Mouse (Mus musculus): ENCODE results near the gene Pcnx4. TPM values are rescaled to one million over a fixed set of nuclear protein-coding genes. Genes with fewer than 3 reads are reported as not detected.
A peak's percentile ranks its signal among the peaks of the same experiment; 100 is the strongest.

The Pcnx4 gene
- 10 to 100 TPM; 32.3 to 33.3 TPM for total RNA-seq (2021)

DNA sequence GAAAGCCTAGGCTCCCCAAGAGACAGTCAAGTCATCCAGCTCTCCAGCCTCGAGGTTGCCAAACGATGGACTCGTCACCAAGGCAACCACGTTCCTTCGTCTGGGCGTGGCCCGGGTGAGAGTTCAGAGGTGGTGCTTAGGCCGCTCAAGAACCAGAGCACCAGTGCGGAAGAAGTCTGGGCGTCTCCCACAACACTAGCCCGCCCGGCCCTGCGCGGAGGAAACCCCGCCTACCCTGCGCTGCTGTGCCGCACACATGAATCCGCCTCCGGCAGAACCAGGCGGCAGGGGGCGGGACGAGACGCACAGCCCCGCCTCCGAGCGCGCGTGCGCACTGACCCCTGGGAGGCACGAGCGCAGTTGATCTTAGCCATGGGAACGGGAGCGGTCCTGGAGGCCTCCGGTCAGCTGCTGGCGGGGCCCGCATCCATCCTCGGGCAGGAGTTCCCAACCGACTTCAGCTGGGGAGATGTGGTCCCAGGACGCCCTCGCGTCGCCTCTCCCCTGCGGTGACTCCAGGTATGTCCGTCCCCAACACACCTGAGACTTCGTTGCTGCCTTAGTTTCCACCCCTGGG lies at the start of gene Pcnx4:
TSS of gene Pcnx4 (plus strand) at position 363 of the 577 bp plus-strand sequence.
- DNase-seq (ENCODE audit: extremely low spot score in 1 of 2, low spot score in 2 of 2), result peak; percentile 90 to 97
- intact Hi-C loops (cut with DNase I), result no loop called here

GRCm38 (mm10) chr12:72487498-72487897 lies 48.7 kb upstream of the Pcnx4 start:
- no peak for DNase-seq (ENCODE audit: extremely low spot score in 1 of 2, low spot score in 2 of 2)

DNA sequence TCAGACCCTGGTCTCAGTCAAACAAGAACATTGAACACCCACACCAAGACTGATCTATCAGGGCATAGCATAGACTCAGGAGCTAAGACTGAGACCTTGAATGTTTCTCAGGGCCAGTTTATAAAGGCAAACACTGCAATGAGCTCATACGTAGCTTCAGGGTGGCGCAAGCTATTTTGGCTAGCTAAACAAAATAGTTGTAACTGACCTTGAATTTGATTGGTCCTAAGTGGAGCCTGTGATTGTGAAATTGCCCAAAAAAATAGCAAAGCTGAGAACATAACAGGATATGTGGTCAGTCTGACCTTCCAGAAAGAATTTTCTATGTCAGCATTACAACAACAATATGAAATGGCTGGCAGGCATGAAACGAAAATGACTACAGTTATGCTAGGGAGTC lies 46.2 kb upstream of the Pcnx4 start:
- intact Hi-C loops (cut with DNase I), result no loop called here
- DNase-seq (ENCODE audit: extremely low spot score in 1 of 2, low spot score in 2 of 2), result no peak

More at GRCm38 (mm10) chr12:72487498-72487897, 48.7 kb upstream of the Pcnx4 start:
- intact Hi-C loops (cut with DNase I), result no loop called here

DNA sequence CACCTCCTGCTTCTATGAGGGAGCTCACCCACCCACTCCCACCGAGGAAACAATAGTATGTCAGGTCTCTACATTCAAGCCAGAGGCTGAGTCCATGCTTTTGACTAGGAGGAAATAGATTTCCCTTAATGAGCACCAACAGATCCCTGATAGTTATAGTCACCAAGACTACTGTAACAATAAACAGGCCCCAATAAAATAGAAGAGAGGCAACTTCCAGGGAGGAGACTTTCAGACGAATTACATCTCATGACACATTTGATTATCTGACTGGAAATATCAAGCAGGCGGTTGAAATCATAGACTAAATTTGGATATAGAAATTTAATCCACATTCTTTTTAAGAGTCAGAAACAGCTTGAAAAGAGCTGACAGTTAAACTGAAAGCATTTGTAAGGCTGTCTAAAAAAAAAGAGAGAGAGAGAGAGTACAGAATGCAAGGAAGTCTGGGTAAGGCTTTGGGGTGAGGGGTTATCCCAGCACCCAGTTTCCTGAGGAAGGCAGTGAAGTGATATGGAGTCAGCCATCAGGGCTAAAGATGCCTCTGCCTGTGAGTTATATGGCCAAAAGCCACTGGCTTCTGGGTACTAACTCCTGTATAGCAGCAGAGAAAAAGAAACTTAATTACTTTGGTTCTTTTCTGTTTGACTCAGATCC lies 45.0 kb upstream of the Pcnx4 start:
- intact Hi-C loops (cut with DNase I), result no loop called here
- no peak for DNase-seq (ENCODE audit: extremely low spot score in 1 of 2, low spot score in 2 of 2)

DNA sequence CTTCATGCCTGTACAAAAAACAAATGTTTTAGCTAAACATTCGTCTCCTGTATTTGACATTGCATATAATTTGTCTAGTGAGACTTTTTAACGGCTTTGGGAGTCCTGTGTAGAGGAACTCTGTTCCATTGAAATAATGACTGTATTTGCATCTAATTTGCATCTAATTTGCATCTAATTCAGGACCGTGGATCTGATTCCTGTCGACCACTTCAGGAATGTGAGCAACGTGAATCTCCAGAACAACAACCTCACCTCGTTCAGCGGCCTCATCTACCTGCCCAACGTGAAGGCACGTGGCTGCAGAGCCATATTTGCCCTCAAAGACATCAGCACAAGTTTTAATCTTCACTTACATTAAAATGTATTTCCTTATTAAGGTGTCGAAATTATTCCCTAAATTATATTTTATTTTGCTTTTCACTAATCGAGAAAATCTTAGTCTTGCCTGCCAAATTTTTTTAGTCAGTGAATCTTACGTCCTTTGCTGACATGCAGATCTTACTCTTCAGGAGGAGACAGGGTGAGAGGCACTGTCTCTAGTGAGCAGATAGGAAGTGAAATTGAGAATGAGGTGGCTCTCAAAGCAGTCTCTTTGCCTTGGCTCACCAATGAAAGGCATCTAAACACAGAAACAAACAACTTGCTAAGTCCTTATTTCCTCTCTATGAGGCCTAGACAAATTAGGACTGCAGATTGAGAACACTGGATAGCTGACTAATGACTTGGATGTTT lies 39.1 kb upstream of the Pcnx4 start:
- intact Hi-C loops (cut with DNase I), result no loop called here
- DNase-seq (ENCODE audit: extremely low spot score in 1 of 2, low spot score in 2 of 2), result no peak

DNA sequence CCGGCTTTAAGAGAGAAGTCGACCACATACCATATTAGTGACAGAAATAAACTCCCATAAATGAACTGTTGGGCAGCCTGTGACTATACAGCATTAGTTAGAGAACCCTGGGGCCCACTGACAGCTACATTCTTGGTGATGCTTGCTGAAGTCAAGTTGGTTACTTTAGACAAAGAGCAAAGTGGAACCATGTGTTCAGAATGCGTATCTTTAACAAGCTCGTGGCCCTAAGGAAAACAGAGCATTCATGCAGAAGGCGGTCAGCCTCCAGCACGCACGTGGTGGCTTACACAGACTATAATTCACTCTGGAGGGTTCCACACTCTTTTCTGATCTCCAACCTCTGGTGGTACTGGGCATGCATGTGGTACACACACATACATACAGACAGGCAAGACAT lies 26.6 kb upstream of the Pcnx4 start:
- intact Hi-C loops (cut with DNase I), result loop anchor here (10.0 kb wide), 1 partner anchor 145 kb away; no protein-coding TSS in a partner anchor
- DNase-seq (ENCODE audit: extremely low spot score in 1 of 2, low spot score in 2 of 2), result no peak

DNA sequence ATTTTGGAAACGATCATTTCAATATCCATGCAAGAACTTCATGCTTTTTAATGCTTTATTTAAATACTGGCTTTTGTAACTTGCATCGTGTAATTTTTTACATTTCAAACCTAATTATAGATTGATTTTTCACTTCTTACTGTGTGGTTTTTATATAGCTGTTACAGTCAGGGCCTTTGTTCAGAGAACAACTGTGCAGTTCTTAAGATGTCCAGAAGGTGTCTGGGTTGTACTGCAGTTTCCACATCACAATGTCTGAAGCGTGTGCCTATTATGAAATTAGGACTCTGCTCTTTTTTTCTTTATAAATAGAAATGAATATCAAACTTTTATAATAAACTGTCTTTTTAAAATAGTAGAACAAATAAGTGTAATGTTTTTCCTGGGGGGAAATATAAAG lies 20.7 kb upstream of the Pcnx4 start:
- intact Hi-C loops (cut with DNase I), result loop anchor here (10.0 kb wide), 1 partner anchor 139 kb away; no protein-coding TSS in a partner anchor
- DNase-seq (ENCODE audit: extremely low spot score in 1 of 2, low spot score in 2 of 2), result no peak

DNA sequence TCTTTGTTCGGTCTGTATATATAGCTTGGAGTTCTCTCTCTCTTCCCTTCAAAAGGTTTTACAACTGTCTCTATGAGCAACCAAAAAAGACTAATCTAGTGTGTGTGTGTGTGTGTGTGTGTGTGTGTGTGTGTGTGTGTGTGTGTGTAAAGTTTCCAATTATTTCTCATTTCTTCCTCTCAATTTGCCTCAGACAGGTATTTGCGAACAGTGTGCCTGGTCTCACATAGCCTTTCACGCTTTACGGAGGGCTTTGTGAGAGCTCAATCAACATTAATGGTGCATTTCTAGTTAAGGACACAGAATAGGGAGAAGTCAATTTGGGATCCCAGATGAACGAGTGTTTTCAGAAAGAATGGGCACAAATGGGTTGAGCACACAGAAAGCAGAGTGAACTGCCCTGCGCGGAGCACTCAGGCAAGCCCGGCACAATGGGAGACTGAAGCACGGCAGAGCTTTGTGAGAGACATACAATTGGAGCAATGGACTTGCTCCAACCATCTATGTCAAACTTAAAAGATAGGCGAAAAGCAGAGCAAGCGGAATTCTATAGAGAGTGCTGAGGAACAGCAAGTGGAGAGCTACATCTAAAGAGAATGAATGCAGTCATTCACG lies 18.0 kb upstream of the Pcnx4 start:
- no peak for DNase-seq (ENCODE audit: extremely low spot score in 1 of 2, low spot score in 2 of 2)
- intact Hi-C loops (cut with DNase I), result loop anchor here (10.0 kb wide), 1 partner anchor 137 kb away; no protein-coding TSS in a partner anchor

DNA sequence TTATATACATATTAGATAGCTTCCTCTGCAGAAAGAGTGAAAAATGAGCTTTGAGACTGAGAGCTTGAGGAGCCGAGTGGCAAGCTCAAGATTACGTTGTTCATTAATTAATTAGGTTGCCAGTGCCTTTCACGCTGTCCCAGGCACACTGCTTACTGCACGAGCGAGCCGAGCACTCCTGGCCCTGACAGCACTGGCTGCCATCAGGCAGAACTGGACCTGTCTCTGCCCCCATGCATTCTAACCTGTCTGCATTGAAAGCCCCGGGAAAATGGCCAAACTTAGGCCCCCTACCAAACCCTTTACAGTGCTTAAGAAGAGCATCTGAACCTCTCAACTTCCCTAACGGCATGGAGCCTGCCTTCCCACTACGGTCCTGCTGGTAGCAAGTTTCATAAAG lies 16.8 kb upstream of the Pcnx4 start:
- DNase-seq (ENCODE audit: extremely low spot score in 1 of 2, low spot score in 2 of 2), result no peak
- intact Hi-C loops (cut with DNase I), result loop anchor here (10.0 kb wide), 1 partner anchor 135 kb away; no protein-coding TSS in a partner anchor

GRCm38 (mm10) chr12:72519855-72520254 lies 16.3 kb upstream of the Pcnx4 start:
- no peak for DNase-seq (ENCODE audit: extremely low spot score in 1 of 2, low spot score in 2 of 2)
- intact Hi-C loops (cut with DNase I), result loop anchor here (10.0 kb wide), 2 partner anchors 135 to 455 kb away; no protein-coding TSS in a partner anchor

DNA sequence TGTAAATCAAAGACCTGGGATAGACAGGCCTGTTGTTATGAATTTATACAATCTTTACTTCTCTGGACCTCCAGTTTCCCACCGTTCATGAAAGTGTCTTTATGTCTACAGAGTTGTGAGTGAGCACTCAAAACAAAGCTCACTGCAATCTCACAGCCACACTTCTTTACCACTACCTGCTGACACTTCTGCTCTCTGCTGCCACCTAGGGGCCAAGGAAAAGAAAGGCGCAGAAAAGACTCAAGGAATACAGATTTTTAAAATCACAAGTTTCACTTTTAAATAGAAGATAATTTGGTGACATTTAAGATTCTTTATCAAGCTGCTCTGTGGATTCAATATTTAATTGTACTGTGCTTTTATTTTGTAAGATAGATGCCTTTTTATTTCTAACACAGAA lies 15.5 kb upstream of the Pcnx4 start:
- DNase-seq (ENCODE audit: extremely low spot score in 1 of 2, low spot score in 2 of 2), result peak; percentile 31 to 59
- intact Hi-C loops (cut with DNase I), result loop anchor here (10.0 kb wide), 1 partner anchor 454 kb away; no protein-coding TSS in a partner anchor

GRCm38 (mm10) chr12:72525588-72525987 lies 10.6 kb upstream of the Pcnx4 start:
- no peak for DNase-seq (ENCODE audit: extremely low spot score in 1 of 2, low spot score in 2 of 2)
- intact Hi-C loops (cut with DNase I), result loop anchor here (10.0 kb wide), 1 partner anchor 449 kb away; no protein-coding TSS in a partner anchor

DNA sequence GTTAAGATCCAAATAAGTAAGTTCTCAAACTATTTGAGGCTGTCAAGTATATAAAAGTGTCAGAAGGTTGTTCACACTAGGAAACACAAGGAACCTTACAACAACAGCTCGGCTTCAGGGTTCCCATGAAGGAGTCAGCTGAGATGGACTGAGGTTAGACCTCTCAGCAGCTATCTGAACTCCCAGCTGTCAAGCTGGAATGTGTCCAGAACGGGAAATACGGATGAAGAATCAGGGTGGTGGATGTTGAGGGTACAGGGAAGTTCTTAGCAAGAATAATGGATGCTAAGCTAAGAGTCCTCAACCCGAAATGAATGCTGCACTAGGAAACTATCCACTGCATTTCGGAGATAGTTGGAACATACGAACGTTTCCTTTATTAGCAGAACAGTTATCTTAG lies 3.9 kb upstream of the Pcnx4 start:
- intact Hi-C loops (cut with DNase I), result no loop called here
- DNase-seq (ENCODE audit: extremely low spot score in 1 of 2, low spot score in 2 of 2), result no peak

DNA sequence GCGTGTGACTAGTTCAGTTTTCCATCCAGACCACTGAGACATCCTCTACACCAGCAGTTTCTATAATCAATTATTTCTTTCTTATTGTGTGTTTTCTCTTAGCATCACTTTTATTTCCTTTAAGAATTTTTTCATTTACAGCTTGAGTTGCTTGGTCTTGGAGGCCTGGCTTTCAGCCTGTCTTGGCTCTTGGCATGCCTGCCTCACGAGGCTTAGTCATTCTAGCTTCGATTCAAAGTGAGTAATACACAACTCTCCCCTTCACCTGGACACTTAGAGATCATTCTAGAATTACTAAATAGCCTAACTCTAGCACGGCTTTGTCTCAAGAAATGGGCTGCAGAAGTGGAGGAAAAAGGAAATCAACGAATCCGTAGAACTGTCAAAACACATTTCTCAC lies 2.2 kb upstream of the Pcnx4 start:
- no peak for DNase-seq (ENCODE audit: extremely low spot score in 1 of 2, low spot score in 2 of 2)
- intact Hi-C loops (cut with DNase I), result no loop called here

GRCm38 (mm10) chr12:72535599-72535998 lies 584 bp upstream of the Pcnx4 start:
- peak in 1 of 2 experiments; percentile 46 for DNase-seq (ENCODE audit: extremely low spot score in 1 of 2, low spot score in 2 of 2)

GRCm38 (mm10) chr12:72538571-72538970 lies 2.4 kb downstream of the Pcnx4 start:
- intact Hi-C loops (cut with DNase I), result no loop called here
- DNase-seq (ENCODE audit: extremely low spot score in 1 of 2, low spot score in 2 of 2), result peak in 1 of 2 experiments; percentile 49

More at GRCm38 (mm10) chr12:72535599-72535998, 584 bp upstream of the Pcnx4 start:
- intact Hi-C loops (cut with DNase I), result no loop called here

- intact Hi-C loops (cut with DNase I), result no loop called here
- DNase-seq (ENCODE audit: extremely low spot score in 1 of 2, low spot score in 2 of 2), result no peak
Observed at GRCm38 (mm10) chr12:72554347-72554746, 18.2 kb downstream of the Pcnx4 start.

DNA sequence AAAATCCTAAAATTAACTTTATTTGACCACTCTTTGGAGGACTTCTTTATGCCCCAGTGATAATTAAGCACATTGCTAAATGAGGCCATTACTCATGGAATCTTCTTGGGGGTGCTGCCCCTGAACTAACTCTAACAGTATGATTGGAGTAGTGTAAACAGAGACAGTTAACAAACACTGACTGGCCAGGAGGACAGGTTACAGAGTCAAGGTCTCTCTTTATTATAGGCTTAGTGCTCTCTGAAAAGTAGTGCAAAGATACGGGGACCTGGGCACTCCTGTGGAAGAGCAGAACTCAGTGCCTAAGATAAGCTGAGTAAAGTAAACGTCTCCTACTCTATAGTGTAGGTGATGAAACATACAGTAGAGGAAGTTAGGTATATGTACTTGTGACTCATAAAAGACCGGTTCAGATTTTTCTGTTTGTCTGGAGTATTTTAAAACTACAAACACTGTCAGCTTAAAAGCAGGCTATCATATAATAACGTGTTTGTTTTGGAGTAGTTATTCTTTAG lies 28.2 kb downstream of the Pcnx4 start:
- intact Hi-C loops (cut with DNase I), result no loop called here
- DNase-seq (ENCODE audit: extremely low spot score in 1 of 2, low spot score in 2 of 2), result no peak

- DNase-seq (ENCODE audit: extremely low spot score in 1 of 2, low spot score in 2 of 2), result no peak
- intact Hi-C loops (cut with DNase I), result no loop called here
Observed at GRCm38 (mm10) chr12:72582021-72582420, 45.8 kb downstream of the Pcnx4 start.
